ENCODE assay signal across 25 mouse cellular contexts in the genomic region with DNA sequence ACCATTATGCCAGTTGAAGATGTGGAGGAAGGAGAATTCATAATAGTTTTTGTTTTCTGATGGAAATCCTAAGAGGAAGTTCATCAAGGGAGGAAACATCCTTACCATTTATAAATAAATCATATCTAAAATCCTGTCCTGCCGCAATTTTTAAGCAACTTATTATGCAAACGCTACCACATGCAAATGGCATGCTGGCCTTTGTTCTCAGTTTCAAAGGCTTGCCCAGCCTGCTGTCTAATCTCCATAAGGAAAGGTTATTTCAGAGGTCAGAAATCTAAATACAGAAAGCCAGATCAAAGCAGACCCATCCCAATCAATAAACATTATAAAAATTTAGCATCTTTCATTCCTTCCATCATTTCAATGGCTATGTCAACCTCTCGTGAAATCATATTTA. TPM values are rescaled to one million over a fixed set of nuclear protein-coding genes. Genes with fewer than 3 reads are reported as not detected.
A peak's percentile ranks its signal among the peaks of the same experiment; 100 is the strongest.
DNase-seq lines count a peak whose midpoint lies in the region; ATAC-seq and TF ChIP-seq lines count a peak whose summit lies in the region.
"Had no signal": no experiment of that assay in that cellular context is flagged by ENCODE, and none has a peak within 500 bp of the region (broad histone marks: within the 10 kb centered on the region; RNA-seq: fewer than 3 reads in every experiment).

No protein-coding gene starts in this region.

- H3K4me2 ChIP-seq in hindbrain, embryonic 12.5 days (replicated peaks): no peak overlapping the region
- H3K4me2 ChIP-seq in hindbrain, embryonic 16.5 days (ENCODE audit: low read length): no peak overlapping the region
- H3K4me2 ChIP-seq in liver, embryonic 14.5 days (ENCODE audit: low read depth): peak overlapping the region; percentile 36
- no peak overlapping the region for H3K4me2 ChIP-seq in liver, embryonic 11.5 days
- peak overlapping the region; percentile 38 for H3K4me2 ChIP-seq in liver, embryonic 16.5 days (ENCODE audit: low read depth, low read length)
- no peak overlapping the region for H3K4me2 ChIP-seq in midbrain, embryonic 14.5 days (ENCODE audit: low read length)
- H3K4me2 ChIP-seq: embryonic facial prominence, embryonic 12.5 days; heart, embryonic 13.5 days; hindbrain, embryonic 15.5 days; limb, embryonic 15.5 days had no signal

- no peaks in the 10 kb centered on the region for H3K9me3 ChIP-seq in hindbrain, embryonic 12.5 days (replicated peaks)
- H3K9me3 ChIP-seq in hindbrain, embryonic 16.5 days (ENCODE audit: control insufficient read depth, low read length): no peaks in the 10 kb centered on the region
- no peaks in the 10 kb centered on the region for H3K9me3 ChIP-seq in liver, embryonic 14.5 days (ENCODE audit: control insufficient read depth, low read length)
- H3K9me3 ChIP-seq in liver, embryonic 11.5 days (ENCODE audit: control insufficient read depth, low read length): no peaks in the 10 kb centered on the region
- no peaks in the 10 kb centered on the region for H3K9me3 ChIP-seq in liver, embryonic 16.5 days (replicated peaks; ENCODE audit: control insufficient read depth, low read length)
- H3K9me3 ChIP-seq in midbrain, embryonic 14.5 days (ENCODE audit: control insufficient read depth, low read length): no peaks in the 10 kb centered on the region
- H3K9me3 ChIP-seq: embryonic facial prominence, embryonic 12.5 days; heart, embryonic 13.5 days; hindbrain, embryonic 15.5 days; limb, embryonic 15.5 days had no signal

- no peaks in the 10 kb centered on the region for H3K27me3 ChIP-seq in hindbrain, embryonic 12.5 days
- H3K27me3 ChIP-seq in hindbrain, embryonic 16.5 days (replicated peaks; ENCODE audit: control insufficient read depth, insufficient read depth, low read length): no peaks in the 10 kb centered on the region
- H3K27me3 ChIP-seq in liver, embryonic 14.5 days (ENCODE audit: control insufficient read depth, insufficient read depth, low read length): no peaks in the 10 kb centered on the region
- H3K27me3 ChIP-seq in liver, embryonic 11.5 days (replicated peaks; ENCODE audit: control insufficient read depth, insufficient read depth, low read length): no peaks in the 10 kb centered on the region
- H3K27me3 ChIP-seq in liver, embryonic 16.5 days (ENCODE audit: control insufficient read depth, insufficient read depth, low read depth, low read length): no peaks in the 10 kb centered on the region
- no peaks in the 10 kb centered on the region for H3K27me3 ChIP-seq in midbrain, embryonic 14.5 days (ENCODE audit: control insufficient read depth, insufficient read depth, low read length)
- H3K27me3 ChIP-seq: embryonic facial prominence, embryonic 12.5 days; heart, embryonic 13.5 days; hindbrain, embryonic 15.5 days; limb, embryonic 15.5 days had no signal

- no peak for TF ChIP-seq CTCF in liver, embryonic 14.5 days (IDR thresholded peaks at IDR 0.05; ENCODE audit: low read depth)

- no peaks in the 10 kb centered on the region for H3K36me3 ChIP-seq in hindbrain, embryonic 12.5 days
- no peaks in the 10 kb centered on the region for H3K36me3 ChIP-seq in hindbrain, embryonic 16.5 days (ENCODE audit: control insufficient read depth, insufficient read depth, low read length)
- H3K36me3 ChIP-seq in liver, embryonic 14.5 days (replicated peaks; ENCODE audit: control insufficient read depth, insufficient read depth, low read depth): no peaks in the 10 kb centered on the region
- H3K36me3 ChIP-seq in liver, embryonic 11.5 days (ENCODE audit: control insufficient read depth, insufficient read depth, low read length): no peaks in the 10 kb centered on the region
- no peaks in the 10 kb centered on the region for H3K36me3 ChIP-seq in liver, embryonic 16.5 days (ENCODE audit: control insufficient read depth, insufficient read depth)
- no peaks in the 10 kb centered on the region for H3K36me3 ChIP-seq in midbrain, embryonic 14.5 days (ENCODE audit: control insufficient read depth, insufficient read depth, low read length)
- H3K36me3 ChIP-seq: embryonic facial prominence, embryonic 12.5 days; heart, embryonic 13.5 days; hindbrain, embryonic 15.5 days; limb, embryonic 15.5 days had no signal

- H3K4me3 ChIP-seq in hindbrain, embryonic 12.5 days: no peak overlapping the region
- H3K4me3 ChIP-seq in hindbrain, embryonic 16.5 days (ENCODE audit: low read length): no peak overlapping the region
- H3K4me3 ChIP-seq in liver, embryonic 14.5 days (ENCODE audit: insufficient read depth in 1 of 2, low read depth in 2 of 2, low read length in 2 of 2): no peak overlapping the region; a peak in 1 of 4 replicates
- no peak overlapping the region for H3K4me3 ChIP-seq in liver, embryonic 11.5 days (ENCODE audit: low read depth, low read length)
- peak overlapping the region; percentile 46 for H3K4me3 ChIP-seq in liver, embryonic 16.5 days (ENCODE audit: low read depth, low read length)
- H3K4me3 ChIP-seq in midbrain, embryonic 14.5 days (replicated peaks; ENCODE audit: low read depth, low read length): no peak overlapping the region
- H3K4me3 ChIP-seq: embryonic facial prominence, embryonic 12.5 days; heart, embryonic 13.5 days; hindbrain, embryonic 15.5 days; limb, embryonic 15.5 days had no signal

- 43% methylated on average over 3 of the region's 3 CpGs for WGBS in hindbrain, embryonic 12.5 days
- WGBS in hindbrain, embryonic 16.5 days: 43% methylated on average over 3 of the region's 3 CpGs
- WGBS in liver, embryonic 14.5 days (ENCODE audit: insufficient replicate concordance): 58% methylated on average over 3 of the region's 3 CpGs
- 87% methylated on average over 3 of the region's 3 CpGs for WGBS in liver, embryonic 11.5 days
- WGBS in liver, embryonic 16.5 days (ENCODE audit: insufficient replicate concordance): 59% methylated on average over 3 of the region's 3 CpGs
- 20% methylated on average over 3 of the region's 3 CpGs for WGBS in midbrain, embryonic 14.5 days

- TF ChIP-seq EP300 in liver, embryonic 14.5 days (IDR thresholded peaks at IDR 0.05; ENCODE audit: low read depth): no peak

- DNase-seq in liver, embryonic 14.5 days (ENCODE audit: low read depth in 3 of 3, low spot score in 3 of 3): no peak
- DNase-seq in liver, embryonic 11.5 days (ENCODE audit: low spot score): no peak
- DNase-seq in midbrain, embryonic 14.5 days: peak; percentile 45
- no peak for DNase-seq in urinary bladder, adult 18-20 months (ENCODE audit: low spot score in 2 of 2)
- DNase-seq: adrenal gland, adult 8-10 months; cerebellum, adult 18-20 months; cerebellum, postnatal 25 days; gastrocnemius, postnatal 10 days; heart, adult 18-20 months; heart, postnatal 14 days; left cerebral cortex, postnatal 4 days; thymus, postnatal 14 days had no signal

- H3K4me1 ChIP-seq in hindbrain, embryonic 12.5 days: peaks cover 29% of the 10 kb centered on the region
- peaks cover 9% of the 10 kb centered on the region for H3K4me1 ChIP-seq in hindbrain, embryonic 16.5 days (ENCODE audit: control insufficient read depth, insufficient read depth, low read depth, low read length)
- peaks cover 0 to 13% of the 10 kb centered on the region in 2 experiments; a peak in 1 of 4 replicates for H3K4me1 ChIP-seq in liver, embryonic 14.5 days (replicated peaks; ENCODE audit: control insufficient read depth in 2 of 2, insufficient read depth in 2 of 2, low read length in 1 of 2)
- H3K4me1 ChIP-seq in liver, embryonic 11.5 days (replicated peaks; ENCODE audit: control insufficient read depth, insufficient read depth, low read length): no peaks in the 10 kb centered on the region
- H3K4me1 ChIP-seq in liver, embryonic 16.5 days (ENCODE audit: control insufficient read depth, low read depth, low read length): no peaks in the 10 kb centered on the region; the same call in 1 of the 2 replicates
- H3K4me1 ChIP-seq in midbrain, embryonic 14.5 days (ENCODE audit: control insufficient read depth, insufficient read depth, low read length): peaks cover 36% of the 10 kb centered on the region

- H3K9ac ChIP-seq in hindbrain, embryonic 12.5 days: no peak overlapping the region
- no peak overlapping the region for H3K9ac ChIP-seq in hindbrain, embryonic 16.5 days (ENCODE audit: low read depth, low read length)
- H3K9ac ChIP-seq in liver, embryonic 14.5 days (replicated peaks): no peak overlapping the region
- no peak overlapping the region for H3K9ac ChIP-seq in liver, embryonic 11.5 days (ENCODE audit: low read depth, low read length)
- H3K9ac ChIP-seq in liver, embryonic 16.5 days (ENCODE audit: low read depth, low read length): no peak overlapping the region
- H3K9ac ChIP-seq in midbrain, embryonic 14.5 days (replicated peaks; ENCODE audit: low read length): no peak overlapping the region
- H3K9ac ChIP-seq: embryonic facial prominence, embryonic 12.5 days; heart, embryonic 13.5 days; hindbrain, embryonic 15.5 days; limb, embryonic 15.5 days had no signal

- peak overlapping the region; percentile 58; the same call in 1 of the 2 replicates for H3K27ac ChIP-seq in hindbrain, embryonic 12.5 days
- no peak overlapping the region for H3K27ac ChIP-seq in hindbrain, embryonic 16.5 days (ENCODE audit: low read depth, low read length)
- no peak overlapping the region for H3K27ac ChIP-seq in liver, embryonic 14.5 days
- no peak overlapping the region for H3K27ac ChIP-seq in liver, embryonic 11.5 days (ENCODE audit: low read depth, low read length)
- H3K27ac ChIP-seq in liver, embryonic 16.5 days (ENCODE audit: low read length): no peak overlapping the region
- H3K27ac ChIP-seq in midbrain, embryonic 14.5 days (replicated peaks; ENCODE audit: low read depth, low read length): peak overlapping the region; percentile 57; the same call in 1 of the 2 replicates
- H3K27ac ChIP-seq: embryonic facial prominence, embryonic 12.5 days; heart, embryonic 13.5 days; hindbrain, embryonic 15.5 days; limb, embryonic 15.5 days; macrophage had no signal

- no peak for ATAC-seq in hindbrain, embryonic 12.5 days (ENCODE audit: low FRiP score)
- ATAC-seq in hindbrain, embryonic 16.5 days: no peak
- no peak for ATAC-seq in liver, embryonic 14.5 days (ENCODE audit: insufficient read depth)
- ATAC-seq in liver, embryonic 11.5 days (replicated peaks; ENCODE audit: low FRiP score): no peak
- no peak for ATAC-seq in liver, embryonic 16.5 days (ENCODE audit: low read depth)
- no peak for ATAC-seq in midbrain, embryonic 14.5 days (ENCODE audit: low FRiP score, low TSS enrichment)
- ATAC-seq: forebrain, embryonic 16.5 days; intestine, embryonic 16.5 days; lung, postnatal 0 days had no signal

RNA-seq across cellular contexts. Expression of gene Hgd, which starts 1.9 kb away (rescaled TPM):
- 0.25 TPM in 1 of 2 replicates, not detected in the other for polyA plus RNA-seq in hindbrain, embryonic 12.5 days (2016; fragmentation: Nextera tagmentation; extraction: Ambion mirVana)
- 0.26 TPM in 1 of 2 replicates, not detected in the other for polyA plus RNA-seq in hindbrain, embryonic 16.5 days (2015; fragmentation: Nextera tagmentation; extraction: Ambion mirVana)
- polyA plus RNA-seq in liver, embryonic 14.5 days (2012; rRNA removed): 20.3 and 21.3 TPM in 2 replicates
- 32.7 and 34.6 TPM in 2 replicates for polyA plus RNA-seq in liver, embryonic 14.5 days (2014; fragmentation: Nextera tagmentation; extraction: Ambion mirVana)
- polyA plus RNA-seq in liver, embryonic 11.5 days (2014; fragmentation: Nextera tagmentation; extraction: Ambion mirVana): 13.6 and 13.7 TPM in 2 replicates
- 47.1 and 55.1 TPM in 2 replicates for polyA plus RNA-seq in liver, embryonic 16.5 days (2015; fragmentation: Nextera tagmentation; extraction: Ambion mirVana)
- polyA plus RNA-seq in midbrain, embryonic 14.5 days (2014; fragmentation: Nextera tagmentation; extraction: Ambion mirVana): 0.13 TPM in 1 of 2 replicates, not detected in the other
- polyA plus RNA-seq: macrophage; neural tube, embryonic 14.5 days; stomach, embryonic 14.5 days had no signal

RNA-seq across cellular contexts. Expression of gene Rabl3, which starts 42.2 kb away (rescaled TPM):
- 30.2 and 32.5 TPM in 2 replicates for polyA plus RNA-seq in hindbrain, embryonic 12.5 days (2016; fragmentation: Nextera tagmentation; extraction: Ambion mirVana)
- polyA plus RNA-seq in hindbrain, embryonic 16.5 days (2015; fragmentation: Nextera tagmentation; extraction: Ambion mirVana): 17.3 and 17.5 TPM in 2 replicates
- 3.8 TPM in 2 replicates for polyA plus RNA-seq in liver, embryonic 14.5 days (2012; rRNA removed)
- 14.0 and 15.4 TPM in 2 replicates for polyA plus RNA-seq in liver, embryonic 14.5 days (2014; fragmentation: Nextera tagmentation; extraction: Ambion mirVana)
- polyA plus RNA-seq in liver, embryonic 11.5 days (2014; fragmentation: Nextera tagmentation; extraction: Ambion mirVana): 29.6 and 33.5 TPM in 2 replicates
- polyA plus RNA-seq in liver, embryonic 16.5 days (2015; fragmentation: Nextera tagmentation; extraction: Ambion mirVana): 13.1 and 13.2 TPM in 2 replicates
- polyA plus RNA-seq in midbrain, embryonic 14.5 days (2014; fragmentation: Nextera tagmentation; extraction: Ambion mirVana): 20.5 and 26.3 TPM in 2 replicates

RNA-seq across cellular contexts. Expression of gene Gtf2e1, which starts 42.3 kb away (rescaled TPM):
- polyA plus RNA-seq in hindbrain, embryonic 12.5 days (2016; fragmentation: Nextera tagmentation; extraction: Ambion mirVana): 43.3 and 45.1 TPM in 2 replicates
- 28.4 and 31.7 TPM in 2 replicates for polyA plus RNA-seq in hindbrain, embryonic 16.5 days (2015; fragmentation: Nextera tagmentation; extraction: Ambion mirVana)
- polyA plus RNA-seq in liver, embryonic 14.5 days (2012; rRNA removed): 4.3 and 6.6 TPM in 2 replicates
- polyA plus RNA-seq in liver, embryonic 14.5 days (2014; fragmentation: Nextera tagmentation; extraction: Ambion mirVana): 8.6 and 9.7 TPM in 2 replicates
- polyA plus RNA-seq in liver, embryonic 11.5 days (2014; fragmentation: Nextera tagmentation; extraction: Ambion mirVana): 29.2 and 34.0 TPM in 2 replicates
- polyA plus RNA-seq in liver, embryonic 16.5 days (2015; fragmentation: Nextera tagmentation; extraction: Ambion mirVana): 6.6 and 6.9 TPM in 2 replicates
- 29.8 and 41.5 TPM in 2 replicates for polyA plus RNA-seq in midbrain, embryonic 14.5 days (2014; fragmentation: Nextera tagmentation; extraction: Ambion mirVana)

Comparison
In these comparisons a context has a peak if more than half of its experiments do, and no peak if none do; other contexts are left out.
1. H3K27ac ChIP-seq: peak in hindbrain, embryonic 12.5 days (single experiment) and midbrain, embryonic 14.5 days (single experiment); none in hindbrain, embryonic 16.5 days (single experiment), liver, embryonic 14.5 days (single experiment), liver, embryonic 11.5 days (single experiment) and liver, embryonic 16.5 days (single experiment).
2. H3K4me2 ChIP-seq: peak in liver, embryonic 14.5 days (single experiment) and liver, embryonic 16.5 days (single experiment); none in hindbrain, embryonic 12.5 days (single experiment), hindbrain, embryonic 16.5 days (single experiment), liver, embryonic 11.5 days (single experiment) and midbrain, embryonic 14.5 days (single experiment).
3. RNA of gene Hgd, which starts 1.9 kb away (polyA plus RNA-seq): 47.1 to 55.1 TPM in liver, embryonic 16.5 days, 20.3 to 34.6 TPM in liver, embryonic 14.5 days and 13.6 to 13.7 TPM in liver, embryonic 11.5 days; 0.13 TPM in midbrain, embryonic 14.5 days, 0.26 TPM in hindbrain, embryonic 16.5 days and 0.25 TPM in hindbrain, embryonic 12.5 days; every median in the first group is over 10 times any median in the second.